Mouse (Mus musculus) liver, adult 2 months (tissue): ENCODE results near the gene Lhx3. TPM values are rescaled to one million over a fixed set of nuclear protein-coding genes. Genes with fewer than 3 reads are reported as not detected.
A peak's percentile ranks its signal among the peaks of the same experiment; 100 is the strongest.

Source experiments
- DNase-seq: peaks from one replicate; pipeline ENCODE4 v3.0.0-alpha.2; 2011; ENCODE audit warnings: low read depth, low spot score; ENCODE audit errors: extremely low read depth
- H3K27ac ChIP-seq: fragments of 200-500 bp; replicated peaks from 2 replicates; pipeline ENCODE4 v1.5.1; 2012; ENCODE audit warnings: low read depth, mild to moderate bottlenecking, control low read depth, inconsistent platforms, low read length; ENCODE audit not compliant: insufficient read depth
- H3K27me3 ChIP-seq: fragments of 200-500 bp; 2 replicates; pipeline ENCODE4 v1.6.1; 2012; ENCODE audit warnings: mild to moderate bottlenecking, moderate library complexity, low read length, inconsistent platforms; ENCODE audit not compliant: control insufficient read depth, insufficient read depth
- H3K36me3 ChIP-seq: fragments of 200-500 bp; 2 replicates; pipeline ENCODE4 v1.6.1; 2012; ENCODE audit warnings: low read length, inconsistent platforms; ENCODE audit not compliant: control insufficient read depth, insufficient read depth
- H3K4me1 ChIP-seq: fragments of 200-500 bp; 2 replicates; pipeline ENCODE4 v1.6.1; 2011; ENCODE audit warnings: low read length; ENCODE audit not compliant: control insufficient read depth, insufficient read depth
- H3K4me3 ChIP-seq: fragments of 200-500 bp; 2 replicates; pipeline ENCODE4 v1.5.1; 2011; ENCODE audit warnings: low read depth, mild to moderate bottlenecking, control low read depth, low read length, moderate library complexity; ENCODE audit not compliant: insufficient read depth
- H3K79me2 ChIP-seq: fragments of 200-500 bp; 2 replicates; pipeline ENCODE4 v1.6.1; 2012; ENCODE audit warnings: inconsistent platforms, mild to moderate bottlenecking, low read length, moderate library complexity; ENCODE audit not compliant: control insufficient read depth, insufficient read depth
- H3K9ac ChIP-seq: fragments of 200-500 bp; 2 replicates; pipeline ENCODE4 v1.6.1; 2012; ENCODE audit warnings: low read depth, mild to moderate bottlenecking, control low read depth, inconsistent platforms, low read length
- CTCF ChIP-seq: fragments of 200-500 bp; IDR thresholded peaks from 2 replicates; pipeline ENCODE4 v1.5.1; 2011; ENCODE audit warnings: low read depth, low read length, control low read depth
- POLR2A ChIP-seq: fragments of 200-500 bp; IDR thresholded peaks from 2 replicates; pipeline ENCODE4 v1.6.1; 2011; ENCODE audit warnings: low read length, control low read depth; ENCODE audit not compliant: insufficient read depth; ENCODE audit errors: extremely low read depth
- WGBS: fragments of 180-500 bp; shearing (Covaris S2); methylation state at CpG from one replicate; pipeline ENCODE4 v1.1.7; 2018; 5-methylcytosine and 5-hydroxymethylcytosine counted together
- polyA plus RNA-seq: library from polyadenylated mRNA; depleted of rRNA; stranded (reverse); fragments of >200 nt; gene quantifications from 2 replicates; pipeline ENCODE4 v1.2.3, GENCODE M21; 2012; rRNA removed
- total RNA-seq: library from RNA; depleted of rRNA; stranded (reverse); fragments of >200 nt; gene quantifications from 2 replicates; pipeline ENCODE4 v1.2.3, GENCODE M21; 2014; rRNA removed

The Lhx3 gene
- total and polyA plus RNA-seq, 2 experiments, result not detected

- Histone ChIP-seq H3K9ac (no peak overlapping the region), H3K79me2 (no peaks in the 10 kb centered on the region), H3K36me3 (no peaks in the 10 kb centered on the region), H3K4me3 (no peak overlapping the region), H3K4me1 (no peaks in the 10 kb centered on the region), H3K27me3 (no peaks in the 10 kb centered on the region), H3K27ac (no peak overlapping the region)
- TF ChIP-seq POLR2A (no peak), CTCF (peak; percentile 41)
- peak; percentile 30 for DNase-seq
- 15% methylated on average over 4 of the region's 4 CpGs for WGBS
Measured at GRCm38 (mm10) chr2:26153909-26154340, 54.2 kb downstream of the Lhx3 start.

- H3K4me1 ChIP-seq, result no peaks in the 10 kb centered on the region
- no peaks in the 10 kb centered on the region for H3K79me2 ChIP-seq
- no peak overlapping the region for H3K4me3 ChIP-seq
- peak; percentile 74 for TF ChIP-seq CTCF
- TF ChIP-seq POLR2A, result no peak
- H3K27me3 ChIP-seq, result no peaks in the 10 kb centered on the region
- 40% methylated on average over 4 of the region's 4 CpGs for WGBS
- no peak overlapping the region for H3K27ac ChIP-seq
- H3K9ac ChIP-seq, result no peak overlapping the region
- no peaks in the 10 kb centered on the region for H3K36me3 ChIP-seq
- DNase-seq, result no peak
Measured at GRCm38 (mm10) chr2:26153295-26153694, 54.8 kb downstream of the Lhx3 start.

Other genes with a start within 250 kb of the Lhx3 start
- 5.4 and 9.0 TPM in 2 replicates for gene Camsap1, start 225.0 kb downstream of the Lhx3 start, total RNA-seq
- gene Camsap1, start 225.0 kb downstream of the Lhx3 start, polyA plus RNA-seq, result 2.4 and 2.5 TPM in 2 replicates
- gene Ubac1, start 186.5 kb downstream of the Lhx3 start, total RNA-seq, result 25.4 and 28.4 TPM in 2 replicates
- 22.4 and 23.9 TPM in 2 replicates for gene Ubac1, start 186.5 kb downstream of the Lhx3 start, polyA plus RNA-seq
- gene Nacc2, start 85.1 kb downstream of the Lhx3 start, total RNA-seq, result 6.0 and 10.5 TPM in 2 replicates
- gene Nacc2, start 85.1 kb downstream of the Lhx3 start, polyA plus RNA-seq, result 22.2 and 22.6 TPM in 2 replicates
- gene Qsox2, start 29.2 kb upstream of the Lhx3 start, total RNA-seq, result 4.1 and 4.2 TPM in 2 replicates
- gene Qsox2, start 29.2 kb upstream of the Lhx3 start, polyA plus RNA-seq, result 4.4 and 4.9 TPM in 2 replicates
- gene Ccdc187, start 86.3 kb upstream of the Lhx3 start, total RNA-seq, result under 0.01 TPM in 1 of 2 replicates, not detected in the other
- 0.04 TPM in 1 of 2 replicates, not detected in the other for gene Ccdc187, start 86.3 kb upstream of the Lhx3 start, polyA plus RNA-seq
- 0.74 and 1.6 TPM in 2 replicates for gene Gpsm1, start 107.2 kb upstream of the Lhx3 start, total RNA-seq
- 1.9 and 2.1 TPM in 2 replicates for gene Gpsm1, start 107.2 kb upstream of the Lhx3 start, polyA plus RNA-seq
- 8.7 and 10.7 TPM in 2 replicates for gene Dnlz, start 143.8 kb upstream of the Lhx3 start, total RNA-seq
- gene Dnlz, start 143.8 kb upstream of the Lhx3 start, polyA plus RNA-seq, result 16.4 and 22.4 TPM in 2 replicates
- 0.81 and 0.92 TPM in 2 replicates for gene Card9, start 152.6 kb upstream of the Lhx3 start, total RNA-seq
- 0.40 and 0.84 TPM in 2 replicates for gene Card9, start 152.6 kb upstream of the Lhx3 start, polyA plus RNA-seq
- gene Snapc4, start 172.4 kb upstream of the Lhx3 start, total RNA-seq, result 6.4 and 7.5 TPM in 2 replicates
- 9.1 and 14.3 TPM in 2 replicates for gene Snapc4, start 172.4 kb upstream of the Lhx3 start, polyA plus RNA-seq
- 31.5 and 32.8 TPM in 2 replicates for gene Entr1, start 181.0 kb upstream of the Lhx3 start, total RNA-seq
- gene Entr1, start 181.0 kb upstream of the Lhx3 start, polyA plus RNA-seq, result 41.0 and 45.0 TPM in 2 replicates
- 38.2 and 40.8 TPM in 2 replicates for gene Pmpca, start 181.1 kb upstream of the Lhx3 start, total RNA-seq
- 35.7 and 52.0 TPM in 2 replicates for gene Pmpca, start 181.1 kb upstream of the Lhx3 start, polyA plus RNA-seq
- gene Inpp5e, start 200.9 kb upstream of the Lhx3 start, total RNA-seq, result 2.4 and 4.4 TPM in 2 replicates
- 7.1 and 8.7 TPM in 2 replicates for gene Inpp5e, start 200.9 kb upstream of the Lhx3 start, polyA plus RNA-seq
- 44.5 and 53.2 TPM in 2 replicates for gene Sec16a, start 236.9 kb upstream of the Lhx3 start, total RNA-seq
- 70.5 and 78.2 TPM in 2 replicates for gene Sec16a, start 236.9 kb upstream of the Lhx3 start, polyA plus RNA-seq